Mouse (Mus musculus): ENCODE data around the gene Olfr1122. TPM values are rescaled to one million over a fixed set of nuclear protein-coding genes. Genes with fewer than 3 reads are reported as not detected.

Gene Olfr1122
- polyA plus RNA-seq, 1 experiment from 2014 or later: not detected

Other genes with a start within 250 kb of the Olfr1122 start
- not detected in 2 replicates for gene Olfr1110, start 245.5 kb upstream of the Olfr1122 start, polyA plus RNA-seq (2016; fragmentation: Nextera tagmentation; extraction: Ambion mirVana)
- not detected in 2 replicates for gene Olfr1111, start 233.2 kb upstream of the Olfr1122 start, polyA plus RNA-seq (2016; fragmentation: Nextera tagmentation; extraction: Ambion mirVana)
- not detected in 2 replicates for gene Olfr1112, start 198.1 kb upstream of the Olfr1122 start, polyA plus RNA-seq (2016; fragmentation: Nextera tagmentation; extraction: Ambion mirVana)
- gene Olfr1113, start 176.9 kb upstream of the Olfr1122 start, polyA plus RNA-seq (2016; fragmentation: Nextera tagmentation; extraction: Ambion mirVana): not detected in 2 replicates
- gene Olfr1115, start 137.8 kb upstream of the Olfr1122 start, polyA plus RNA-seq (2016; fragmentation: Nextera tagmentation; extraction: Ambion mirVana): not detected in 2 replicates
- not detected in 2 replicates for gene Olfr1116, start 118.3 kb upstream of the Olfr1122 start, polyA plus RNA-seq (2016; fragmentation: Nextera tagmentation; extraction: Ambion mirVana)
- gene Olfr1118, start 78.3 kb upstream of the Olfr1122 start, polyA plus RNA-seq (2016; fragmentation: Nextera tagmentation; extraction: Ambion mirVana): not detected in 2 replicates
- not detected in 2 replicates for gene Olfr1120, start 31.0 kb upstream of the Olfr1122 start, polyA plus RNA-seq (2016; fragmentation: Nextera tagmentation; extraction: Ambion mirVana)
- gene Olfr1121, start 16.0 kb upstream of the Olfr1122 start, polyA plus RNA-seq (2016; fragmentation: Nextera tagmentation; extraction: Ambion mirVana): not detected in 2 replicates
- gene Olfr1123, start 30.8 kb downstream of the Olfr1122 start, polyA plus RNA-seq (2016; fragmentation: Nextera tagmentation; extraction: Ambion mirVana): not detected in 2 replicates
- gene Olfr1124, start 44.4 kb downstream of the Olfr1122 start, polyA plus RNA-seq (2016; fragmentation: Nextera tagmentation; extraction: Ambion mirVana): 0.08 and 0.09 TPM in 2 replicates
- not detected in 2 replicates for gene Olfr1126, start 68.1 kb downstream of the Olfr1122 start, polyA plus RNA-seq (2016; fragmentation: Nextera tagmentation; extraction: Ambion mirVana)
- gene Pramel7, start 111.2 kb downstream of the Olfr1122 start, polyA plus RNA-seq (2016; fragmentation: Nextera tagmentation; extraction: Ambion mirVana): not detected in 2 replicates
- gene Pramel6, start 120.7 kb downstream of the Olfr1122 start, polyA plus RNA-seq (2016; fragmentation: Nextera tagmentation; extraction: Ambion mirVana): not detected in 2 replicates
- not detected in 2 replicates for gene Olfr153, start 145.9 kb downstream of the Olfr1122 start, polyA plus RNA-seq (2016; fragmentation: Nextera tagmentation; extraction: Ambion mirVana)
- gene Olfr1128, start 159.7 kb downstream of the Olfr1122 start, polyA plus RNA-seq (2016; fragmentation: Nextera tagmentation; extraction: Ambion mirVana): not detected in 2 replicates
- not detected in 2 replicates for gene Olfr1129, start 188.1 kb downstream of the Olfr1122 start, polyA plus RNA-seq (2016; fragmentation: Nextera tagmentation; extraction: Ambion mirVana)
- not detected in 2 replicates for gene Olfr1130, start 220.4 kb downstream of the Olfr1122 start, polyA plus RNA-seq (2016; fragmentation: Nextera tagmentation; extraction: Ambion mirVana)
- gene Olfr1131, start 241.3 kb downstream of the Olfr1122 start, polyA plus RNA-seq (2016; fragmentation: Nextera tagmentation; extraction: Ambion mirVana): not detected in 2 replicates